Mouse (Mus musculus) liver, embryonic 12.5 days (tissue): Measurements from ENCODE around the gene Mdc1. TPM values are rescaled to one million over a fixed set of nuclear protein-coding genes. Genes with fewer than 3 reads are reported as not detected.
A peak's percentile ranks its signal among the peaks of the same experiment; 100 is the strongest.

Source experiments
- ATAC-seq: fragments of 200-750 bp; cut with Nextera tagmentation; 2 replicates; pipeline ENCODE4 v1.8.0; 2017; ENCODE audit warnings: moderate number of reproducible peaks, mild to moderate bottlenecking, moderate library complexity
- H3K27ac ChIP-seq: fragments of 300-500 bp; sonication (generic); 2 replicates; pipeline ENCODE4 v1.5.1; 2016; ENCODE audit warnings: mild to moderate bottlenecking
- H3K27me3 ChIP-seq: fragments of 300-500 bp; sonication (generic); replicated peaks from 2 replicates; pipeline ENCODE4 v1.6.1; 2016; ENCODE audit warnings: mild to moderate bottlenecking, moderate library complexity
- H3K36me3 ChIP-seq: fragments of 300-500 bp; sonication (generic); 2 replicates; pipeline ENCODE4 v1.6.1; 2016; ENCODE audit warnings: mild to moderate bottlenecking, moderate library complexity
- H3K4me1 ChIP-seq: fragments of 300-500 bp; sonication (generic); 2 replicates; pipeline ENCODE4 v1.6.1; 2016
- H3K4me2 ChIP-seq: fragments of 300-500 bp; sonication (generic); 2 replicates; pipeline ENCODE4 v1.6.1; 2016; ENCODE audit warnings: mild to moderate bottlenecking, moderate library complexity
- H3K4me3 ChIP-seq: fragments of 300-500 bp; sonication (generic); 2 replicates; pipeline ENCODE4 v1.5.1; 2016; ENCODE audit warnings: mild to moderate bottlenecking, moderate library complexity
- H3K9ac ChIP-seq: fragments of 300-500 bp; sonication (generic); 2 replicates; pipeline ENCODE4 v1.6.1; 2016; ENCODE audit warnings: mild to moderate bottlenecking, moderate library complexity
- H3K9me3 ChIP-seq: fragments of 300-500 bp; sonication (generic); replicated peaks from 2 replicates; pipeline ENCODE4 v1.6.1; 2016; ENCODE audit warnings: mild to moderate bottlenecking, moderate library complexity
- WGBS: fragments of 180-500 bp; shearing (Covaris S2); methylation state at CpG from one replicate; pipeline ENCODE4 v1.1.7; 2016; ENCODE audit not compliant: insufficient replicate concordance; 5-methylcytosine and 5-hydroxymethylcytosine counted together
- polyA plus RNA-seq: library from polyadenylated mRNA; unstranded; fragments of >200 nt; fragmentation: Nextera tagmentation; extraction: Ambion mirVana; gene quantifications from 2 replicates; pipeline ENCODE4 v1.2.1, GENCODE M21; 2016

Mdc1 gene
- polyA plus RNA-seq, 1 experiment from 2014 or later: 15.0 TPM

GRCm38 (mm10) chr17:35812736-35813135 is 28.6 kb upstream of the Mdc1 start:
- Histone ChIP-seq H3K4me3 (no peak overlapping the region), H3K9me3 (no peaks in the 10 kb centered on the region), H3K4me2 (no peak overlapping the region), H3K27me3 (no peaks in the 10 kb centered on the region), H3K27ac (peak overlapping the region; percentile 18; the same call in 1 of the 2 replicates), H3K36me3 (no peaks in the 10 kb centered on the region), H3K9ac (no peak overlapping the region), H3K4me1 (peaks cover 39% of the 10 kb centered on the region)
- WGBS: 72% methylated on average over 6 of the region's 6 CpGs
- no peak for ATAC-seq

DNA sequence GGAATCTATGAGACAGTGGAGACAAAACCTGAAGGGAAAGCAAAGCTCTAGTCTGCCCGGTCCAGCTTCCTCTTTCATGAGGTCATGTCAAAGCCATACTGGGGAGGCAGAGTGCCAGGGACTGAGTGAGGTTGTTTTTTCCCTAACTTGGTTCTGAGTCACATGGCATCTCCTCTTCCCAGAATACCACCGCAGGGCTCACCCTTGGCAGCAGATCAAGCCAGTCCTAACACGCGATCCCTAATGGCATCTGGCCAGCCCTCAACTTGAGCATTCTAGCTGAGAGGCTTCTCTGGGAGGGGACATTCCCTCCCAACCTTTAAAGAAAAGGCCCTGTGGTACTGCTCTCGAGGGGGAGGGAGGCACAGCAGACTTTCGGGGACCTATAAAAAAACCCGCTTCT is 28.1 kb upstream of the Mdc1 start:
- Histone ChIP-seq H3K36me3 (no peaks in the 10 kb centered on the region), H3K4me3 (no peak overlapping the region), H3K27ac (peak overlapping the region; percentile 18; the same call in 1 of the 2 replicates), H3K4me1 (peaks cover 39% of the 10 kb centered on the region), H3K27me3 (no peaks in the 10 kb centered on the region), H3K9ac (no peak overlapping the region), H3K9me3 (no peaks in the 10 kb centered on the region), H3K4me2 (no peak overlapping the region)
- 69% methylated on average over 7 of the region's 7 CpGs for WGBS
- 0 out of 2 replicates have a peak, but pooled peaks have one; percentile 16 for ATAC-seq

DNA sequence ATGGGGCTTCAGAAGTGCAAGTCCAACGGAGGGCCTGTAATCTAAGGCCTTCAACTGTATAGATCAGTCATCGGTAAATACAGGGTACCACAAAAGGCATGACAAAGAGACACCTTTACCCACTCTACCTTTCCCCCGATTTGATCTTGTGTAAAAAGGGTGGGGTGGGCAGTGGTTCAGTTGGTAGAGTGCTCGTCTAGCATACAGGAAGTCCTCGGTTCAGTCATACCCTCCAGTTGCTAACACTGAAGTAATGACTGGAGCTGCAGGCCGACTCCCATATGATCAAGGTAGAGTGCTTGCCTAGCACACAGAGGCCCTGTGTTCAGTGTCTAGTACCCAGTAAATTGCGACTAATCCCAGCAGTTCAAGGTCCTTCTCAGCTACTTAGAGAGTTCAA is 27.7 kb upstream of the Mdc1 start:
- Histone ChIP-seq H3K4me2 (no peak overlapping the region), H3K4me1 (peaks cover 39% of the 10 kb centered on the region)
- 55% methylated on average over 7 of the region's 7 CpGs for WGBS

DNA sequence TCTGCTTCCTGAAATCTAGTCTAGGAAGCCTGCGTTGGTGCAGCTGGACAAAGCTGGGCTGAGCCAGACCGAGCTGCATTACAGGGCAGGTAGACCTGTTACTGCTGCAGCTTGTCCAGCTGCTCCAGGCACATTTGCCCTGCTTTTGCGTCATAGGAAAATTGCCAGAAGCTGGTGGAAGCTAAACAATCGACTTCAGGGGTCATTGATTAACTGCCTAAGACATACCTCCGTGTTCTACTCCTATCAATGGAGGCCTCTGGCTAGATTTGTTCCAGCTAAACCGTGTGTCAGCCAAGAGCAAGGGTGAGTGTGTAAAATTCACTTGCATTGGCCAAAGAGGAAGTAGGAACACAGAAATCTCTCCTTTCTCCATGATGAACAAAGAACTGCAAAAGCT is 26.6 kb upstream of the Mdc1 start:
- Histone ChIP-seq H3K36me3 (no peaks in the 10 kb centered on the region), H3K27me3 (no peaks in the 10 kb centered on the region), H3K4me2 (no peak overlapping the region), H3K27ac (no peak overlapping the region), H3K4me3 (no peak overlapping the region), H3K9ac (no peak overlapping the region), H3K4me1 (peaks cover 44% of the 10 kb centered on the region), H3K9me3 (no peaks in the 10 kb centered on the region)
- WGBS: 58% methylated on average over 6 of the region's 6 CpGs
- no peak for ATAC-seq

More for the DNA sequence above, 27.7 kb upstream of the Mdc1 start:
- ATAC-seq: no peak
- Histone ChIP-seq H3K27ac (no peak overlapping the region), H3K4me3 (no peak overlapping the region), H3K9ac (no peak overlapping the region), H3K36me3 (no peaks in the 10 kb centered on the region), H3K27me3 (no peaks in the 10 kb centered on the region), H3K9me3 (no peaks in the 10 kb centered on the region)

DNA sequence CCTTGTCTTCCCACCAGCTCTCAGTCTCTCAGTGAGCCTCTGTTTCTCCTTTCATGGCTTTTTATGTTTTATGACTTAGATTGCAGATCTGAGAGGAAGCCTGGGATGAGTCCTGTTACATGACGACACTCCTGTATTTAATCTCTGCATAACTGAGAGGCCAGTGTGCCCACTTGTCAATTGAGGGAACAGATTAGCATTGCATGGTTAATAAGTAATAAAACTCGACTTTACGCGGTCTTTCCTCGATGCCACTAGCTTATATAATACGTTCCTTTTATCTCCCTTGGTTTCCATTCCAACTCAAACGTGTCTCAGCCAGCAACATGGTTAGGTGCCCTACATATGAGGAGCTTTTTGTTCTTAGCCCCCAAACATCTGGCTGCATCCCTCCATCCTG is 25.5 kb upstream of the Mdc1 start:
- H3K9me3 ChIP-seq: no peaks in the 10 kb centered on the region
- no peak for ATAC-seq
- no peaks in the 10 kb centered on the region for H3K27me3 ChIP-seq
- H3K36me3 ChIP-seq: no peaks in the 10 kb centered on the region
- no peak overlapping the region for H3K27ac ChIP-seq
- no peak overlapping the region for H3K4me2 ChIP-seq
- H3K4me1 ChIP-seq: peaks cover 54% of the 10 kb centered on the region
- no peak overlapping the region for H3K4me3 ChIP-seq
- 61% methylated on average over 7 of the region's 7 CpGs for WGBS
- H3K9ac ChIP-seq: no peak overlapping the region

- no peak for ATAC-seq
- 45% methylated on average over 11 of the region's 14 CpGs for WGBS
- H3K4me1 ChIP-seq: peaks cover 55% of the 10 kb centered on the region
- H3K27ac ChIP-seq: no peak overlapping the region
- no peak overlapping the region for H3K9ac ChIP-seq
- no peaks in the 10 kb centered on the region for H3K36me3 ChIP-seq
- H3K4me3 ChIP-seq: no peak overlapping the region
- H3K27me3 ChIP-seq: no peaks in the 10 kb centered on the region
- no peaks in the 10 kb centered on the region for H3K9me3 ChIP-seq
- H3K4me2 ChIP-seq: no peak overlapping the region
Measured at GRCm38 (mm10) chr17:35816686-35817085, 24.6 kb upstream of the Mdc1 start.

- WGBS: 68% methylated on average over 10 of the region's 10 CpGs
- no peaks in the 10 kb centered on the region for H3K36me3 ChIP-seq
- no peak overlapping the region for H3K27ac ChIP-seq
- no peak overlapping the region for H3K4me3 ChIP-seq
- H3K4me1 ChIP-seq: peaks cover 59% of the 10 kb centered on the region
- no peaks in the 10 kb centered on the region for H3K27me3 ChIP-seq
- no peak overlapping the region for H3K4me2 ChIP-seq
- H3K9me3 ChIP-seq: no peaks in the 10 kb centered on the region
- ATAC-seq: no peak
- no peak overlapping the region for H3K9ac ChIP-seq
Measured at GRCm38 (mm10) chr17:35817226-35817625, 24.1 kb upstream of the Mdc1 start.

- peaks cover 70% of the 10 kb centered on the region for H3K4me1 ChIP-seq
- 28% methylated on average over 5 of the region's 5 CpGs for WGBS
- H3K4me2 ChIP-seq: peak overlapping the region; percentile 95
Measured at GRCm38 (mm10) chr17:35820111-35820510, 21.2 kb upstream of the Mdc1 start.

GRCm38 (mm10) chr17:35821439-35822430 is 19.6 kb upstream of the Mdc1 start, which contains the start of gene Ier3:
TSS of gene Ier3 (plus strand) at chr17:35821684.
- H3K4me1 ChIP-seq: peaks cover 72% of the 10 kb centered on the region
- H3K27ac ChIP-seq: peak within 1 kb of the TSS; percentile 97
- peak within 1 kb of the TSS; percentile 95 for H3K4me2 ChIP-seq
- peak within 1 kb of the TSS; percentile 85 for H3K9ac ChIP-seq
- peak; percentile 43 for ATAC-seq
- no peaks in the 10 kb centered on the region for H3K9me3 ChIP-seq
- H3K4me3 ChIP-seq: peak within 1 kb of the TSS; percentile 81
- H3K36me3 ChIP-seq: peaks cover 21% of the 10 kb centered on the region
- H3K27me3 ChIP-seq: no peaks in the 10 kb centered on the region
- under 1% methylated on average over 62 of the region's 62 CpGs for whole genome bisulfite sequencing

More at GRCm38 (mm10) chr17:35820111-35820510, 21.2 kb upstream of the Mdc1 start:
- Histone ChIP-seq H3K4me3 (no peak overlapping the region), H3K36me3 (peaks cover 5% of the 10 kb centered on the region), H3K27ac (peak overlapping the region; percentile 97), H3K27me3 (no peaks in the 10 kb centered on the region), H3K9ac (no peak overlapping the region), H3K9me3 (no peaks in the 10 kb centered on the region)
- no peak for ATAC-seq

- H3K4me1 ChIP-seq: peaks cover 70% of the 10 kb centered on the region
- peak overlapping the region; percentile 85 for H3K9ac ChIP-seq
- no peaks in the 10 kb centered on the region for H3K9me3 ChIP-seq
- peak; percentile 0; the same call in 1 of the 2 replicates for ATAC-seq
- no peaks in the 10 kb centered on the region for H3K27me3 ChIP-seq
- 0% methylated on average over 11 of the region's 11 CpGs for WGBS
- peak overlapping the region; percentile 81 for H3K4me3 ChIP-seq
- peaks cover 29% of the 10 kb centered on the region for H3K36me3 ChIP-seq
- H3K4me2 ChIP-seq: peak overlapping the region; percentile 95
- peak overlapping the region; percentile 97 for H3K27ac ChIP-seq
Measured at GRCm38 (mm10) chr17:35822564-35822963, 18.8 kb upstream of the Mdc1 start.

GRCm38 (mm10) chr17:35822964-35823937 is 18.1 kb upstream of the Mdc1 start, which contains the start of gene Flot1:
TSS of gene Flot1 (plus strand) at chr17:35823230.
- Histone ChIP-seq H3K4me2 (peak within 1 kb of the TSS; percentile 95), H3K27ac (peak within 1 kb of the TSS; percentile 97), H3K36me3 (peaks cover 36% of the 10 kb centered on the region), H3K4me1 (peaks cover 70% of the 10 kb centered on the region), H3K9ac (peak within 1 kb of the TSS; percentile 85), H3K9me3 (no peaks in the 10 kb centered on the region), H3K4me3 (peak within 1 kb of the TSS; percentile 81), H3K27me3 (no peaks in the 10 kb centered on the region)
- under 1% methylated on average over 40 of the region's 47 CpGs for WGBS
- ATAC-seq: peak; percentile 79
